Mouse (Mus musculus) forebrain, embryonic 12.5 days (tissue): ENCODE data around the gene Sla2. TPM values are rescaled to one million over a fixed set of nuclear protein-coding genes. Genes with fewer than 3 reads are reported as not detected.

Source experiments
- ATAC-seq: fragments of 200-750 bp; cut with Nextera tagmentation; 2 replicates; pipeline ENCODE4 v1.8.0; 2017; ENCODE audit warnings: moderate TSS enrichment; ENCODE audit not compliant: low FRiP score
- H3K27ac ChIP-seq: fragments of 300-500 bp; sonication (generic); 2 replicates; pipeline ENCODE4 v1.5.1; 2016; ENCODE audit warnings: mild to moderate bottlenecking
- H3K27me3 ChIP-seq: fragments of 300-500 bp; sonication (generic); 2 replicates; pipeline ENCODE4 v1.6.1; 2016; ENCODE audit warnings: mild to moderate bottlenecking
- H3K36me3 ChIP-seq: fragments of 300-500 bp; sonication (generic); replicated peaks from 2 replicates; pipeline ENCODE4 v1.6.1; 2016; ENCODE audit warnings: mild to moderate bottlenecking
- H3K4me1 ChIP-seq: fragments of 300-500 bp; sonication (generic); 2 replicates; pipeline ENCODE4 v1.6.1; 2016
- H3K4me2 ChIP-seq: fragments of 300-500 bp; sonication (generic); 2 replicates; pipeline ENCODE4 v1.6.1; 2016; ENCODE audit warnings: mild to moderate bottlenecking, moderate library complexity
- H3K4me3 ChIP-seq: fragments of 300-500 bp; sonication (generic); replicated peaks from 2 replicates; pipeline ENCODE4 v1.5.1; 2016; ENCODE audit warnings: mild to moderate bottlenecking
- H3K9ac ChIP-seq: fragments of 300-500 bp; sonication (generic); 2 replicates; pipeline ENCODE4 v1.6.1; 2016; ENCODE audit warnings: mild to moderate bottlenecking
- H3K9me3 ChIP-seq: fragments of 300-500 bp; sonication (generic); 2 replicates; pipeline ENCODE4 v1.6.1; 2016
- WGBS: fragments of 180-500 bp; shearing (Covaris S2); methylation state at CpG from one replicate; pipeline ENCODE4 v1.1.7; 2016; 5-methylcytosine and 5-hydroxymethylcytosine counted together
- polyA plus RNA-seq: library from polyadenylated mRNA; unstranded; fragments of >200 nt; fragmentation: Nextera tagmentation; extraction: Ambion mirVana; gene quantifications from 2 replicates; pipeline ENCODE4 v1.2.1, GENCODE M21; 2016

Sla2 gene
- polyA plus RNA-seq, 1 experiment from 2014 or later = 0.23 TPM

- Histone ChIP-seq H3K27me3 (no peaks in the 10 kb centered on the region), H3K27ac (no peak overlapping the region), H3K36me3 (peaks cover 7% of the 10 kb centered on the region), H3K9ac (no peak overlapping the region), H3K4me2 (no peak overlapping the region), H3K4me1 (no peaks in the 10 kb centered on the region), H3K4me3 (no peak overlapping the region), H3K9me3 (no peaks in the 10 kb centered on the region)
- ATAC-seq = no peak
- WGBS = 81% methylated on average over 3 of the region's 3 CpGs
These were observed 7.5 kb downstream of the Sla2 start for GRCm38 (mm10) chr2:156879541-156879940.

GRCm38 (mm10) chr2:156877726-156878125 is 9.3 kb downstream of the Sla2 start:
- H3K36me3 ChIP-seq = peaks cover 24% of the 10 kb centered on the region
- no peak overlapping the region for H3K27ac ChIP-seq
- H3K4me2 ChIP-seq = no peak overlapping the region
- no peaks in the 10 kb centered on the region for H3K9me3 ChIP-seq
- H3K4me3 ChIP-seq = no peak overlapping the region
- no peaks in the 10 kb centered on the region for H3K4me1 ChIP-seq
- ATAC-seq = no peak
- 69% methylated on average over 9 of the region's 9 CpGs for WGBS
- H3K9ac ChIP-seq = no peak overlapping the region
- H3K27me3 ChIP-seq = no peaks in the 10 kb centered on the region

- WGBS = 95% methylated on average over 4 of the region's 4 CpGs
- Histone ChIP-seq H3K4me1 (no peaks in the 10 kb centered on the region), H3K9ac (no peak overlapping the region), H3K27me3 (no peaks in the 10 kb centered on the region), H3K36me3 (peaks cover 50% of the 10 kb centered on the region), H3K9me3 (no peaks in the 10 kb centered on the region), H3K4me3 (no peak overlapping the region), H3K4me2 (no peak overlapping the region), H3K27ac (no peak overlapping the region)
- no peak for ATAC-seq
These were observed 12.1 kb downstream of the Sla2 start for GRCm38 (mm10) chr2:156874760-156875510.

GRCm38 (mm10) chr2:156874047-156874759 is 12.8 kb downstream of the Sla2 start:
- ATAC-seq = no peak
- no peak overlapping the region for H3K4me3 ChIP-seq
- H3K9me3 ChIP-seq = no peaks in the 10 kb centered on the region
- no peaks in the 10 kb centered on the region for H3K27me3 ChIP-seq
- H3K4me1 ChIP-seq = no peaks in the 10 kb centered on the region
- no peak overlapping the region for H3K9ac ChIP-seq
- H3K27ac ChIP-seq = no peak overlapping the region
- H3K4me2 ChIP-seq = no peak overlapping the region
- 91% methylated on average over 8 of the region's 8 CpGs for WGBS
- H3K36me3 ChIP-seq = peaks cover 56% of the 10 kb centered on the region

- no peaks in the 10 kb centered on the region for H3K4me1 ChIP-seq
- H3K4me3 ChIP-seq = no peak overlapping the region
- peaks cover 61% of the 10 kb centered on the region for H3K36me3 ChIP-seq
- 0 out of 2 replicates have a peak, but pooled peaks have one; percentile 30 for ATAC-seq
- H3K4me2 ChIP-seq = no peak overlapping the region
- H3K27me3 ChIP-seq = no peaks in the 10 kb centered on the region
- WGBS = 38% methylated on average over 5 of the region's 5 CpGs
- no peak overlapping the region for H3K27ac ChIP-seq
- no peaks in the 10 kb centered on the region for H3K9me3 ChIP-seq
- H3K9ac ChIP-seq = no peak overlapping the region
These were observed 13.4 kb downstream of the Sla2 start for GRCm38 (mm10) chr2:156873629-156874028.

GRCm38 (mm10) chr2:156870519-156870918 is 16.5 kb downstream of the Sla2 start:
- Histone ChIP-seq H3K4me2 (no peak overlapping the region), H3K27ac (no peak overlapping the region), H3K9ac (no peak overlapping the region; the same call in 1 of the 2 replicates), H3K36me3 (peaks cover 90% of the 10 kb centered on the region), H3K4me3 (no peak overlapping the region), H3K27me3 (no peaks in the 10 kb centered on the region), H3K4me1 (peaks cover 1% of the 10 kb centered on the region; the same call in 1 of the 2 replicates), H3K9me3 (no peaks in the 10 kb centered on the region)
- no peak for ATAC-seq
- 63% methylated on average over 6 of the region's 6 CpGs for WGBS

- WGBS = 91% methylated on average over 7 of the region's 7 CpGs
- Histone ChIP-seq H3K4me1 (peaks cover 5% of the 10 kb centered on the region), H3K36me3 (peaks cover 89% of the 10 kb centered on the region), H3K27ac (no peak overlapping the region), H3K9ac (no peak overlapping the region), H3K27me3 (no peaks in the 10 kb centered on the region), H3K4me2 (no peak overlapping the region), H3K9me3 (no peaks in the 10 kb centered on the region), H3K4me3 (no peak overlapping the region)
- ATAC-seq = no peak
These were observed 17.4 kb downstream of the Sla2 start for GRCm38 (mm10) chr2:156869554-156869953.

GRCm38 (mm10) chr2:156868994-156869393 is 18.0 kb downstream of the Sla2 start:
- Histone ChIP-seq H3K27me3 (no peaks in the 10 kb centered on the region), H3K4me2 (no peak overlapping the region), H3K9me3 (no peaks in the 10 kb centered on the region), H3K36me3 (peaks cover 83% of the 10 kb centered on the region), H3K9ac (no peak overlapping the region), H3K27ac (no peak overlapping the region), H3K4me3 (no peak overlapping the region), H3K4me1 (peaks cover 10% of the 10 kb centered on the region)
- WGBS = 85% methylated on average over 8 of the region's 8 CpGs
- no peak for ATAC-seq

GRCm38 (mm10) chr2:156864481-156864880 is 22.5 kb downstream of the Sla2 start:
- H3K4me3 ChIP-seq = peak overlapping the region; percentile 98; the same call in 1 of the 2 replicates
- peak overlapping the region; percentile 97; the same call in 1 of the 2 replicates for H3K9ac ChIP-seq
- no peak overlapping the region for H3K27ac ChIP-seq
- 78% methylated on average over 3 of the region's 3 CpGs for WGBS
- H3K4me1 ChIP-seq = peaks cover 30% of the 10 kb centered on the region
- peak overlapping the region; percentile 86 for H3K4me2 ChIP-seq
- no peaks in the 10 kb centered on the region for H3K9me3 ChIP-seq
- H3K27me3 ChIP-seq = no peaks in the 10 kb centered on the region
- peaks cover 42% of the 10 kb centered on the region for H3K36me3 ChIP-seq
- no peak for ATAC-seq

GRCm38 (mm10) chr2:156863487-156864160 is 23.4 kb downstream of the Sla2 start:
- Histone ChIP-seq H3K4me1 (peaks cover 30% of the 10 kb centered on the region), H3K36me3 (peaks cover 39% of the 10 kb centered on the region), H3K9me3 (no peaks in the 10 kb centered on the region), H3K9ac (peak overlapping the region; percentile 97), H3K27me3 (no peaks in the 10 kb centered on the region), H3K4me2 (peak overlapping the region; percentile 86), H3K4me3 (peak overlapping the region; percentile 98), H3K27ac (peak overlapping the region; percentile 93)
- 4% methylated on average over 28 of the region's 28 CpGs for WGBS
- ATAC-seq = no peak; the same call in 1 of the 2 replicates

GRCm38 (mm10) chr2:156862772-156863486 is 24.1 kb downstream of the Sla2 start, which contains the start of gene Rab5if:
Gene Rab5if (plus strand): TSS chr2:156863128.
- H3K4me1 ChIP-seq = peaks cover 30% of the 10 kb centered on the region
- H3K4me3 ChIP-seq = peak within 1 kb of the TSS; percentile 98
- H3K9ac ChIP-seq = peak within 1 kb of the TSS; percentile 97
- ATAC-seq = peak; percentile 98
- H3K27ac ChIP-seq = peak within 1 kb of the TSS; percentile 93
- H3K36me3 ChIP-seq = peaks cover 40% of the 10 kb centered on the region
- under 1% methylated on average over 97 of the region's 98 CpGs for WGBS
- H3K9me3 ChIP-seq = no peaks in the 10 kb centered on the region
- no peaks in the 10 kb centered on the region for H3K27me3 ChIP-seq
- peak within 1 kb of the TSS; percentile 86 for H3K4me2 ChIP-seq
